Mouse (Mus musculus) brain, embryonic 14.5 days (tissue): ENCODE measurements around the gene Cass4.
A peak's percentile ranks its signal among the peaks of the same experiment; 100 is the strongest.

Experiments
- CTCF ChIP-seq: fragments of 200-500 bp; IDR thresholded peaks from 2 replicates; pipeline ENCODE4 v1.5.1; 2012; ENCODE audit warnings: inconsistent platforms, mild to moderate bottlenecking, moderate library complexity, borderline replicate concordance; ENCODE audit not compliant: insufficient read depth, insufficient read length; ENCODE audit errors: extremely low read depth
- POLR2A ChIP-seq: fragments of 200-500 bp; IDR thresholded peaks from 2 replicates; pipeline ENCODE4 v1.6.1; 2012; ENCODE audit warnings: mild to moderate bottlenecking, inconsistent platforms, borderline replicate concordance; ENCODE audit not compliant: poor library complexity, insufficient read depth, insufficient read length, severe bottlenecking; ENCODE audit errors: extremely low read depth

GRCm38 (mm10) chr2:172370411-172371223 is 23.0 kb upstream of the Cass4 start, which contains the start of the genes Aurka and Cstf1:
- TF ChIP-seq POLR2A (0 out of 2 replicates have a peak, but pooled peaks have one; percentile 38), CTCF (no peak)
